Mouse (Mus musculus) cerebellum, adult 2 months (tissue): ENCODE measurements around the gene Ssr2.

ENCODE experiments used
- CTCF ChIP-seq: fragments of 200-500 bp; IDR thresholded peaks from 2 replicates; pipeline ENCODE4 v1.5.1; 2011; ENCODE audit warnings: low read depth, mild to moderate bottlenecking, control low read depth, low read length, moderate library complexity, borderline replicate concordance; ENCODE audit not compliant: insufficient read depth
- POLR2A ChIP-seq: fragments of 200-500 bp; IDR thresholded peaks from 2 replicates; pipeline ENCODE4 v1.6.1; 2011; ENCODE audit warnings: low read length, control low read depth, borderline replicate concordance; ENCODE audit not compliant: insufficient read depth

- TF ChIP-seq POLR2A: no peak
- TF ChIP-seq CTCF: no peak
Measured at GRCm38 (mm10) chr3:88591044-88591443, 15.4 kb downstream of the Ssr2 start.
